Mouse (Mus musculus) myocyte (in vitro differentiated cells): ENCODE measurements around the gene Mrpl58. TPM values are rescaled to one million over a fixed set of nuclear protein-coding genes. Genes with fewer than 3 reads are reported as not detected.

Experiments
- H3K27me3 ChIP-seq: one replicate; pipeline ENCODE4 v1.6.1; 2011; ENCODE audit not compliant: control insufficient read depth, insufficient read depth, insufficient read length
- H3K36me3 ChIP-seq: one replicate; pipeline ENCODE4 v1.6.1; 2011; ENCODE audit not compliant: control insufficient read depth, insufficient read depth
- H3K4me2 ChIP-seq: one replicate; pipeline ENCODE4 v1.6.1; 2011; ENCODE audit warnings: low read depth, control low read depth
- H3K4me3 ChIP-seq: one replicate; pipeline ENCODE4 v1.5.1; 2011; ENCODE audit warnings: mild to moderate bottlenecking, control low read depth, moderate library complexity
- H3K79me2 ChIP-seq: one replicate; pipeline ENCODE4 v1.6.1; 2011; ENCODE audit not compliant: control insufficient read depth, insufficient read depth
- H3ac ChIP-seq: one replicate; pipeline ENCODE4 v1.6.1; 2011; ENCODE audit not compliant: control insufficient read depth, insufficient read length
- CEBPB ChIP-seq: IDR thresholded peaks from 2 replicates; pipeline ENCODE4 v1.6.1; 2011; ENCODE audit warnings: mild to moderate bottlenecking, moderate library complexity; ENCODE audit not compliant: poor library complexity, insufficient read depth, severe bottlenecking
- E2F4 ChIP-seq: IDR thresholded peaks from one replicate; pipeline ENCODE4 v1.6.1; 2011; ENCODE audit warnings: mild to moderate bottlenecking, control low read depth, moderate library complexity; ENCODE audit not compliant: insufficient read depth
- MAX ChIP-seq: IDR thresholded peaks from one replicate; pipeline ENCODE4 v1.6.1; 2011; ENCODE audit warnings: low read depth, mild to moderate bottlenecking, control low read depth
- MYOD1 ChIP-seq, 3 experiments: IDR thresholded peaks; one replicate each; pipeline ENCODE4 v1.6.1; 2011; ENCODE audit warnings: control low read depth in 2 of 3, low read depth in 2 of 3, mild to moderate bottlenecking in 2 of 3, moderate library complexity in 1 of 3; ENCODE audit not compliant: insufficient read length in 2 of 3, control insufficient read depth in 1 of 3
- MYOG ChIP-seq, 3 experiments: IDR thresholded peaks; one replicate each; pipeline ENCODE4 v1.6.1; 2011; ENCODE audit warnings: control low read depth in 2 of 3, low read depth in 2 of 3, mild to moderate bottlenecking in 2 of 3; ENCODE audit not compliant: insufficient read length in 2 of 3, control insufficient read depth in 1 of 3, insufficient read depth in 1 of 3
- POLR2A ChIP-seq: IDR thresholded peaks from one replicate; pipeline ENCODE4 v1.6.1; 2011; ENCODE audit warnings: low read depth, mild to moderate bottlenecking, control low read depth, moderate library complexity; ENCODE audit not compliant: insufficient read length
- POLR2AphosphoS2 ChIP-seq: IDR thresholded peaks from one replicate; pipeline ENCODE4 v1.6.1; 2011; ENCODE audit warnings: low read depth, control low read depth; ENCODE audit not compliant: insufficient read length
- REST ChIP-seq: IDR thresholded peaks from one replicate; pipeline ENCODE4 v1.6.1; 2011; ENCODE audit warnings: mild to moderate bottlenecking, control low read depth, moderate library complexity; ENCODE audit not compliant: insufficient read depth, insufficient read length
- SRF ChIP-seq: IDR thresholded peaks from one replicate; pipeline ENCODE4 v1.6.1; 2011; ENCODE audit warnings: low read depth; ENCODE audit not compliant: control insufficient read depth, insufficient read length
- TCF12 ChIP-seq: IDR thresholded peaks from one replicate; pipeline ENCODE4 v1.6.1; 2011; ENCODE audit warnings: mild to moderate bottlenecking, control low read depth; ENCODE audit not compliant: poor library complexity, insufficient read depth, severe bottlenecking
- TCF3 ChIP-seq: IDR thresholded peaks from one replicate; pipeline ENCODE4 v1.6.1; 2011; ENCODE audit warnings: low read depth, control low read depth; ENCODE audit not compliant: insufficient read length
- USF1 ChIP-seq: IDR thresholded peaks from one replicate; pipeline ENCODE4 v1.6.1; 2011; ENCODE audit warnings: low read depth, mild to moderate bottlenecking, control low read depth, moderate library complexity
- polyA plus RNA-seq: library from polyadenylated mRNA; unstranded; fragments of >200 nt; fragmentation: generic; extraction: Trizol; gene quantifications from one replicate; pipeline ENCODE4 v1.2.1, GENCODE M21; 2012; ENCODE audit warnings: missing spikeins

Mrpl58 gene
- polyA plus RNA-seq, 1 experiment = 201 TPM

- no peaks in the 10 kb centered on the region for H3K27me3 ChIP-seq
- H3K4me2 ChIP-seq = no peak overlapping the region
- no peak overlapping the region for H3K4me3 ChIP-seq
- H3K79me2 ChIP-seq = no peaks in the 10 kb centered on the region
- no peaks in the 10 kb centered on the region for H3K36me3 ChIP-seq
- TF ChIP-seq CEBPB = no peak
- TF ChIP-seq POLR2A = no peak
- TF ChIP-seq MAX = no peak
- no peak for TF ChIP-seq MYOG (IDR thresholded peaks at IDR 0.05; ENCODE audit: control insufficient read depth in 1 of 3, insufficient read depth in 1 of 3, insufficient read length in 2 of 3, low read depth in 2 of 3)
- no peak for TF ChIP-seq TCF12
- no peak overlapping the region for H3ac ChIP-seq
These were observed 34.1 kb downstream of the Mrpl58 start for GRCm38 (mm10) chr11:115437571-115438122.

- H3K36me3 ChIP-seq = no peaks in the 10 kb centered on the region
- no peaks in the 10 kb centered on the region for H3K79me2 ChIP-seq
- no peaks in the 10 kb centered on the region for H3K27me3 ChIP-seq
- H3ac ChIP-seq = no peak overlapping the region
- TF ChIP-seq REST = no peak
- no peak for TF ChIP-seq TCF3
- H3K4me2 ChIP-seq = no peak overlapping the region
- H3K4me3 ChIP-seq = no peak overlapping the region
These were observed 35.8 kb downstream of the Mrpl58 start for GRCm38 (mm10) chr11:115439326-115439725.

GRCm38 (mm10) chr11:115439906-115440595 lies 36.5 kb downstream of the Mrpl58 start, which contains the start of gene Trim80:
Gene Trim80, plus strand, starts transcription at chr11:115440545.
- H3K4me2 ChIP-seq = no peak within 1 kb of the TSS
- no peak within 1 kb of the TSS for H3ac ChIP-seq
- H3K4me3 ChIP-seq = no peak within 1 kb of the TSS

GRCm38 (mm10) chr11:115441417-115441816 lies 37.9 kb downstream of the Mrpl58 start:
- H3ac ChIP-seq = no peak overlapping the region
- no peak overlapping the region for H3K4me2 ChIP-seq
- H3K79me2 ChIP-seq = no peaks in the 10 kb centered on the region
- H3K4me3 ChIP-seq = no peak overlapping the region
- H3K27me3 ChIP-seq = no peaks in the 10 kb centered on the region
- no peaks in the 10 kb centered on the region for H3K36me3 ChIP-seq
- TF ChIP-seq POLR2AphosphoS2 (no peak), MYOD1 (IDR thresholded peaks at IDR 0.05; ENCODE audit: control insufficient read depth in 1 of 3, insufficient read length in 2 of 3, low read depth in 2 of 3) (no peak), MYOG (IDR thresholded peaks at IDR 0.05; ENCODE audit: control insufficient read depth in 1 of 3, insufficient read depth in 1 of 3, insufficient read length in 2 of 3, low read depth in 2 of 3) (no peak), TCF12 (no peak), REST (no peak), SRF (no peak), TCF3 (no peak), USF1 (no peak), MAX (no peak)

More at GRCm38 (mm10) chr11:115439906-115440595, 36.5 kb downstream of the Mrpl58 start, which contains the start of gene Trim80:
- Histone ChIP-seq H3K36me3 (no peaks in the 10 kb centered on the region), H3K27me3 (no peaks in the 10 kb centered on the region), H3K79me2 (no peaks in the 10 kb centered on the region)
- no peak for TF ChIP-seq POLR2AphosphoS2
- no peak for TF ChIP-seq E2F4
- TF ChIP-seq TCF3 = no peak
- no peak for TF ChIP-seq MYOG (IDR thresholded peaks at IDR 0.05; ENCODE audit: control insufficient read depth in 1 of 3, insufficient read depth in 1 of 3, insufficient read length in 2 of 3, low read depth in 2 of 3)

GRCm38 (mm10) chr11:115446906-115447305 lies 43.4 kb downstream of the Mrpl58 start:
- TF ChIP-seq POLR2A = no peak
- TF ChIP-seq USF1 = no peak
- no peak for TF ChIP-seq TCF12
- no peak for TF ChIP-seq SRF
- no peak for TF ChIP-seq REST
- TF ChIP-seq TCF3 = no peak
- TF ChIP-seq MYOG (IDR thresholded peaks at IDR 0.05; ENCODE audit: control insufficient read depth in 1 of 3, insufficient read depth in 1 of 3, insufficient read length in 2 of 3, low read depth in 2 of 3) = no peak
- no peak for TF ChIP-seq MAX
- TF ChIP-seq CEBPB = no peak
- TF ChIP-seq E2F4 = no peak
- H3ac ChIP-seq = no peak overlapping the region
- H3K27me3 ChIP-seq = peaks cover 19% of the 10 kb centered on the region
- no peaks in the 10 kb centered on the region for H3K79me2 ChIP-seq
- no peak overlapping the region for H3K4me3 ChIP-seq
- H3K36me3 ChIP-seq = no peaks in the 10 kb centered on the region
- no peak overlapping the region for H3K4me2 ChIP-seq
